Mouse (Mus musculus) thymus, postnatal 10 days (tissue): ENCODE data around the gene Olfr1418.

Experiments
- DNase-seq, 2 experiments: peaks; one replicate each; pipeline ENCODE4 v3.0.0; 2021; ENCODE audit warnings: low spot score in 2 of 2

Olfr1418 gene

GRCm38 (mm10) chr19:11810856-11811255, 50.0 kb downstream of the Olfr1418 start:
- no peak for DNase-seq

DNA sequence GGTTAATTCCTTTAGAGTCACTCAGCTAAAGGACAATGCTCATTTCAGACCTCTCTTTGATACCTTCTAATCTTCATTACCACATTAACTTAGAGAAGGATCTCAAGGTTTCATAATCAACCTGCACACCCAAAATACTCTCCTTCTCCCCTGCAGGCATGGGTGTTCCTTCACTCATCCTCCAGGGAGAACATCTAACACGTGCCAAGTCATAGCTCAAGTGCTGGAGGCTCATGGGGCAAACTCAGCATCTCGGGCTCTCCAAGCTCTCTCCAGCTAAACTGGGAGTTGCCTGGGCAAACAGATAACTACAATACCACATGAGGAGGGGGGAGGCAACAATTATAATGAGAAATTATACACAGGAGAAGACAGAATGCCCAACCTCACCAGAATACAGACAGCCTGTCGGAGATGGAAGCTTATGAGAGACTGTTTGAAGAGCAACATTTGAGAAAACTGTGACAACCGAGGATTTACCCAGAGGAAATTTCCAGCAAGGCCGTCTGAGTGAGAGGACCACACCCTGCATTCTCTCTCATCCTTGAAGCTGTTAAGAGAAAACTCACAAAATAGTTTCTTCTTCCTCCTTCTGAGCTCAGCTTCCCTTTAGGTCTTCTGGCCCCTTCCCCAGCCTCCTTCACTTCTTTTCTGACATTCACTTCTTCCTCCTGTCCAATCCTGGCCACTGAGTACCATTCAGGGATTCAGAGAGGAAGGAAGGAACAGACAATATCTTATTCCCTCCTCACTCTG, 50.7 kb downstream of the Olfr1418 start:
- no peak for DNase-seq

GRCm38 (mm10) chr19:11808452-11808851, 52.4 kb downstream of the Olfr1418 start:
- DNase-seq = no peak

GRCm38 (mm10) chr19:11807822-11808221, 53.0 kb downstream of the Olfr1418 start:
- no peak for DNase-seq

DNA sequence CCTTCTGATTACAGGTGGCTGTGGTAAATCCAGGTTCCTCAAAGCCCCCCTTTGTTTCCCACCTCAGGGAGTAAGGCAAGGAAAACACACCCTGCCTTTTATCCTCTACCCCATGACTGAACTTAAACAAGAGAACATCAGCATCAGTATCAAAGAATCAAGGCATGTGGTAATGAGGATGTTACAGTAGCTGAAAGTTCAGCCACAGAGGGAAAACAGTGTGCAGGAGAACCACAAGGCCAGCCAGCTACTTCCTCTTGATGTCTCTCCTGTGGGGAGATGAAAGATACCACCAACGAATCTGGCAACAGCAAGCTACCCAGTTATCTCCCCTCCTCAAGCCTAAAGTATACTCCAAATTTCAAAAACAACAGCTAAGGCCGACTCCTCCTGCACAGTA, 53.6 kb downstream of the Olfr1418 start:
- peak; percentile 5 to 7 for DNase-seq

DNA sequence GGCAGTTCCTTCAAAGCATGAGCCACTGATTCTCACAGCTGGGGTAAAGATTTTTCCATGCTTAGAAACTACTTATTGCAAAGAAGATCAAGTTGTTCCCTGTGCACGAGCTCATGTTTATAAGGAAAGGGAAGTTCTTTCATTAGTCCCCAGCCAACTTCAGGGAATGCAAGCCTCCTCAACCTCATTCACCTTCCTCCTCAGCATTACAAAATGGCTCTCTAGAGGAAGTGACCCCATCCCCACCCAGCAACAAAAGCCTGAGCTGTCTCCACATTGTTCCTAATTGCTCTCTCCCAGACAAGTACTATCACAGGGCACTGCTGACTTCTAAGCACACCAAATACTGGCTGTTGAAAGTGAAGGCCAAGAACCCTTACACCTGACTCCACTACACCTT, 56.4 kb downstream of the Olfr1418 start:
- no peak for DNase-seq
